Mouse (Mus musculus): ENCODE results near the gene Fgfr2.

Fgfr2 gene

DNA sequence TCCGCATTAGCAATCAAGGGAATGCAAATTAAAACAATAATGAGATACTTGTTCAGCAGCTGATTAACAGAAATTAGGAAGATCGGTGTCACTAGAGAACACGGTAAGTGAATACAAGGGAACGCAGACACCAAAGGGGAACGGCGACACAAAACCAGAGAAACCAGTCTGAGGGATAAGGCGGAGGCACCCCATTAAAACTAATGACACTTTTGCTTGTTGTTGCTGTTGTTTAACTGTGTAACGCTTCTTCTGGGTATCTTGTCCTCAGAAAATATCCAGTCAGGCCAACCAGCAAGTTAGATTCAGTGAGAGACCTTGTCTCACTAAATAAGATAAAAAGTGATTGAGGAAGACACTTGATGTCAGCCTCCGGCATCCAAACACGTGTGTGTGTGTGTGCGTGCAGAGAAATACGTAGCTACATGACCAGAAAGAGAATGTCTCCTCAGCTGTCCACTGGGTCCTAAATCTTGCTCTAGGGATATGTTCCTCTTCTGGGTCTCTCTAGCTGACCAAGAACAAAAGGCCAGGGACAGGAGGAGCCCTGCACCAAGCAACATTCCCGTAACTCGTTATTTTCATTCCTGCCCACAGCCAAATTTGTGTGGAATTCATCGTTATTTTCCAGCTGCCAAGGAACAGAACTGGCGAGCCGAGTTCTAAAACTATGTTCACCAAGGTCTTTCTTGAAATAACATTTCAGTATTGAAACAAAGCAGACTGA is 2901.3 kb downstream of the Fgfr2 start:
- DNase-seq (ENCODE audit: low read depth): no peak

GRCm38 (mm10) chr7:130220627-130221026 is 2902.5 kb downstream of the Fgfr2 start:
- DNase-seq (ENCODE audit: low read depth): no peak

DNA sequence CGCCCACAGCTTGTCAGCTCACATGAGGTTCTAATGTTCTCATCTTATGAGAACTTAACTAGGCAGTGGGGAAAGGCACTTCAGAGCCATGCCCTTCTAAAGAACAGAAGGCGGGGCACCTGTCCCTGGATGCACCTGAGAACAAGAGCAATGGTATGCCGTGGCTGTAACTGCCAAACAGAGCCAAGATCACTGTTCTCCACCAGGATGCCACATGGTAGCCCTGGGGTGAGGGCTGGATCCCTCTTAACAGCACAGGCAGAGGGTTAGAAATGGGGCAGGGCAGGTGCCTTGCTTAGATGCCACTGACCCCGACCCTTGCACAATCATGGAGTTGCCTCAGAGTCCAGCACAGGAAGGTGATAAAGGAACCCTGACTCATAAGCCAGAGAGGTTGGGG is 2903.3 kb downstream of the Fgfr2 start:
- DNase-seq (ENCODE audit: low read depth): no peak

- no peak for DNase-seq (ENCODE audit: low read depth)
Observed at GRCm38 (mm10) chr7:130216272-130216671, 2906.9 kb downstream of the Fgfr2 start.

DNA sequence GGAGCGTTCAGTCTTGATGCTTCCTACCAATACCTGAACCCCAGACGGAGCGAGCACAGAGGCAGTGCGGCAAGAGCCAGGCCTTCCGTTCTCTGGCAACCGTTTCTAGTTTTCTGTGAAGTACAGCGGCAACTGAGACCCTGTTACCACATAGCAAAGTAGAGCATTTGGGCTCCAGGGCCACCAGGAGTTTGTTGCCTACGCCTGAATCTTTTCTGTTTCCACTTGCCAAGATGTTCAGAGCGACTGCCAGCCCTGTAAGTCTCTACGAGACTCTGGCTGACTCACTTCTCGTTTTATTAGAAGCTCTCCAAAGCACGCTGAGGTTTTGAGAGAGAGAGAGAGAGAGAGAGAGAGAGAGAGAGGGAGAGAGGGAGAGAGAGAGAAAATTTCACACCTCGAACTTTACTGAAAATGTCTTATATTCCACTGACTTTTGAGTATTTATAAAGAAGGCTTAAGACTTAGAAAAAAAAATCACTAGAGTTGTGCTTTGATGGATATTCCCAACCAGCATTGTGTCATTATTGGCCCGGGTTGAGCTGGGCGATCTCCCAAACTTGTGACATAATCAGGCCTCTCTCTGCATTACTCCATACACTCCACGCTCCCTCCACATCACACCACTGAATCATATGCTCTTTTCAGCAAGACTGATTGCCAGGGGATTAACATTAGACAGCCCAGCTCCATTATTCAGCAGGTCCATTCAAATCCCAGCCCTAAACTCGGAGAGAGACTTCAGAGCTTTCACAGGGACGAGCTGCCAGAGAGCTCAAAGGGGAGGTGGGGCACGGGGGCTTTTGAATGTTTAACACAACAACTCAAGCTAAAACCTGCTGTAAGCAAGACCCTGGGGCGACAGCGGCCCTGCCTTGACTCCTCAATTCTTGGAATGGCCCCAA is 2907.6 kb downstream of the Fgfr2 start:
- no peak for DNase-seq (ENCODE audit: low read depth)

GRCm38 (mm10) chr7:130213156-130213555 is 2910.0 kb downstream of the Fgfr2 start:
- no peak for DNase-seq (ENCODE audit: low read depth)

- DNase-seq (ENCODE audit: low read depth): no peak
Observed at GRCm38 (mm10) chr7:130211411-130211810, 2911.7 kb downstream of the Fgfr2 start.

GRCm38 (mm10) chr7:130208601-130209000 is 2914.5 kb downstream of the Fgfr2 start:
- no peak for DNase-seq (ENCODE audit: low read depth)

GRCm38 (mm10) chr7:130206181-130206582 is 2917.0 kb downstream of the Fgfr2 start:
- no peak for DNase-seq (ENCODE audit: low read depth)

DNA sequence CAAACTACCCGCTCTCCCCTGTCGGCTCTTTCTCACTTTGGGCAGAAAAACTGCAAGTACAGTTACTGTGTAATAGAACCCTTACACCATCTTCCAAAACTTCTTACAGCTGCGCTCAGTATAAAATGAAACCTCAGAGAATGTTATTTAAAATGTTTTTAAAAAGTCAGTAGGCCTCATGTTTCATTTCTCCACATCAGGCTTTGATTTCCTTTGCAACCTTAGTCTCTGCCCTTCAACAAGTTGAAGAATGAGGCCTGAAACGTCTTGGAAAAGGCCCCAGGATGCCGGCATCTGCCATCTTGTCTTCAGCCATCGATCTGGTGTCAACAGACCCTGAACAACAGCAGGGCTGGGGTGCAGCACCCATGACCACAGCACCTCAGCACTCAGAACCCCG is 2918.0 kb downstream of the Fgfr2 start:
- DNase-seq (ENCODE audit: low read depth): no peak

GRCm38 (mm10) chr7:130201020-130201419 is 2922.1 kb downstream of the Fgfr2 start:
- DNase-seq (ENCODE audit: low read depth): no peak

DNA sequence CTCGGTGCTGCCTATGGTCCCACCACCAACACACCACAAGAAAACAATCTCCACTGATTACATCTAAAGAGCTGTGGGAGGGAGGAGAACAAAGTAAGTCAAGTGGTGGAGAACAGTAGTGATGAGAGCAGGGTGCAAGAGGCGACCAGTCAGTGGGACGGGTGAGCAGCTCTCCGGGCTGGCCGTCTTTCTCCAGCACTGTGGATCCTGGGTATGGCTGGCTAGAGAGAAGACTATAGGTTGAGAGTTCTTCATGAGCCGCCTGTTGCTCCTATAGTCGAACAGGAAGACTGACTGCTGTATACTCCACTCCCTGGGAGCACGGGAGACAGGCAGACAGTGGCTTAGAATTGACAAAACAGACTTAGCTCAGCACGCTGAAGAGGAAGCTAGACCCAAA is 2923.2 kb downstream of the Fgfr2 start:
- DNase-seq (ENCODE audit: low read depth): no peak

DNA sequence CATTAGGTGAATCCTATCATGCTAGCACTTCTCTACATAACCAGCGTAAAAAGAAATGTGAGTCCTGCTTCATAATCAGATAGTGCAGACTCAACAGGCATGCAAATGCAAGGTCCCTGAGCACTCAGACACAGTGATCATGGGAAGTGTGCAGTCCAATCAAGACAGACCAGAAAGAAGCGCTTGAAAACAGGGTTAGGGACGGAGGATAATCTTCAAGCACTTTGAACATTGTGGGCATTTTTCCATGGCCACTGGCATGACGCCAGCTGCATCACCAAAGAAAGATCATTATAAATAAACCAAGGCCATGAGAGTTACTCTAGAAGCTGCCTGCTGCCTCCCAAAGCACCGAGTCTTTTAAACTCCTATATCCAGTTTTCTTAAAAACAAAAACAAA is 2923.8 kb downstream of the Fgfr2 start:
- no peak for DNase-seq (ENCODE audit: low read depth)

DNA sequence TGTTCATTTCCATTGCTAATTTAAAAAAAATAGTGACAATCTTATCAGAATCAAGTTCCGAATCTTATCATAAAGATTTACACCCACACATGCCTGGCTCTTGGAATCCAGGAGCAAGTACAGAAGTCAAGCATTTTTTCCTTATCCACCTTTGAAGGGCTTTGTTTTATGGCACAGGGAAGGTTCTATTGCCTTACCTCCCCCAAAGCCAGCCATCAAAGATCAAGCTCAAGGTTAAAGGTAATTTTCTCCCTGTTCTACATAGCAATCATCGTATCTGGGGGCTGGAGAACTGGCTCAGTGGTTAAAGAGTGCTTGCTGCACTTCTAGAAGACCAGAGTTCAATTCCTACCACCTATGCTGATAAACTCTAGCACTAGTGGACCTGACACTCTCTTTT is 2928.1 kb downstream of the Fgfr2 start:
- no peak for DNase-seq (ENCODE audit: low read depth)

DNA sequence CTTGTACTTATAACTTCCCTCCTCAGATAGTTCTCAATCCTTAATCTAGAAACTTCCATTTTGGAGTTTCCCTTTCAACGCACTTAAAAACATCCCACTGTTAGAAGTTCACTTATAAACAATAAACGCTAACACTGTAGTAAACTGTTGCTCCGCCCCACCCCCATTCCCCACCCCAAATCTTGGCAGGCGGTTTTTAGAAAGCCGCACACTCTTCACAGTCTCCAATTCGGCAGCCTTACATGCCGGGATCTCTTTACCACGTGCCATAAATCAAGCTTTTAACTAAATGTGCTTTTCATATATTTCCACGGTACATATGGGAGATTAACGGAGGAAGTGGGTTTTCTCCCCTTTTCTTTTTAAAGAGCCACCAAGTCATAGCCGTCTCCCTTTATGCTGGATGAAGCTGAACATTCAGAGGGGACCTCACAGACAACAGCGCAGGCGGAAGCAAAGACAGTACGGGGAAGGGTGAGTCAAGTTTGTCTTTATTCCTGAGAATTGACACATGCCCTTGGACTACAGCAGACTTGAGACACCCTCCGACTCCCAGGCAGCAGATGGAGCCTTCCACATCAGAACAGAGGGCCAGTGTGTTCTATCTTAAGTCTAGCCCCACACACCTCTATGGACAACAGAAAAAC is 2932.7 kb downstream of the Fgfr2 start:
- no peak for DNase-seq (ENCODE audit: low read depth)

DNA sequence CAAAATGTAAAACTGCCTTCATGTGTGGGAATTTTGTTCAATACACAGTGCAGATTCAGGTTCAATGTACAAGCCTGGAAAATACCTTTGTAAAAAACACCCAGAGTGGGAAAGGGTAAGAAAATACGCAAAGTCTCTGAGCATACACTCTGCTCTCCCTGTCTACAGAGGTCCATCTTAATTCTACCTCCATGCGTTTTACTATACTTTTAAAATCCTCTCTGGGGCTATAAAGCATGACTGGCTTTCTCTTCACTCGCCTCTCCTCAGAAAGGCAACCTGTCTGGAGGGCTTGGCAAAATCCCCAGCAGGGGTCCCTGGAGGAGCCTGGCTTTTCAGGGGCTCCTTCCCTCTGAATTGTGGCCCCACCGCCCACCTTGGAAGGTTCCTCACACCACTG is 2933.2 kb downstream of the Fgfr2 start:
- DNase-seq (ENCODE audit: low read depth): no peak

DNA sequence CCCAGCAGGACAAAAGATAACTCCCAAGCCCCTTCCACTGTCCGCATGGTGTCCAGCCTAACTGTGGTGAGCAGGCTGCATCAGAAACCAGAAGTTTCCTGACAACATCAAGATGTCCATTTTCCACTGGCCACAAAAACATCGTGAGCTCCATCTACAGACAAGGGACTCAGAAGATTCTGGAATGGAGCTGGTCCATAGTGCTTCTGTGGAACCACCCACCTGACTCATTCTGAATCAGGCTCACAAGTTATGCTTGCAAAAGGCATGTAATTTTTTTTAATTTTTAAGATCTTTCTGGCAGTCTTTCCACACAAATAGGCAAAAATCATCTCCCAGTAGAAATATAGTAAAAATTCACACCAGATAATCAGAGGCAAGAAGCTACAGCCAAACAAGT is 2935.0 kb downstream of the Fgfr2 start:
- no peak for DNase-seq (ENCODE audit: low read depth)

DNA sequence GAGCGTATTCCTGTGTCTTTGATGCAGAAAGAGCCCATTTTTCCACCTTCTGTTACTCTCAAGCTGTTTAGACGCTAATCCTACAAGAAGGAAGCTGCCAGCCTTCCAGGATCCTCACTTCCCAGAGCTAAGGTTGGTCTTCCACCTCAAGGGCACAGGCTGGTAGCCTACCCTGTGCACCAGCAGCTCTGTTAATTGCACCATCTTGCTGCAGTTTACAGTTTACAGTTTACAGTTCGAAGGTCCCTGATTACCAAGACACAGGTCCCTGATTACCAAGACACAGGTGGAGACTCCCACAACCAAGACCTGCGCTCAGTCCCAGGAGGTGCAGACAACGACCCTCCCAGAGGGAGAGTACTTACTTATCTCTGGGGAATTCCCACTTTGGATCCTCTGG is 2938.3 kb downstream of the Fgfr2 start:
- DNase-seq (ENCODE audit: low read depth): no peak

- DNase-seq (ENCODE audit: low read depth): no peak
Observed at GRCm38 (mm10) chr7:130183960-130184359, 2939.2 kb downstream of the Fgfr2 start.

- no peak for DNase-seq (ENCODE audit: low read depth)
Observed at GRCm38 (mm10) chr7:130182551-130182950, 2940.6 kb downstream of the Fgfr2 start.

GRCm38 (mm10) chr7:130178991-130179390 is 2944.2 kb downstream of the Fgfr2 start:
- DNase-seq (ENCODE audit: low read depth): no peak

DNA sequence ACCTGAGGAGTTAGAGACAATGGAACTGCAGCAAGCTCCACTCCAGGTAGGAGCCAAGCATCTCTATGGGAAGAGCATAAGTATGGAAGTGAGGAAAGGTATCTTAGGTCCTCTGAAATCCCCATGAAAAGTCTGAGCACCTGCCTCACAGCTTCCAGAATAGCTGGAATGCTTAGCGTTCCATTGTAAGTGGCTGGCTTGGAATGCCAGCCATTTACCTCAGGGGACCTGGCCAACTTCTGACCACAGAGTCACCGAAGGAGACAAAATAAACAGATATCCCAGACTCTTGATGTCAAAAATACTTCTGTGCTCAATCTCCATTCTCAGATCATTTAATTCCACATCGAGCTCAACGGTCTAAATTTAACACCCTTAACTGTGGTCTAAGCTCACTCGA is 2946.1 kb downstream of the Fgfr2 start:
- DNase-seq (ENCODE audit: low read depth): no peak

DNA sequence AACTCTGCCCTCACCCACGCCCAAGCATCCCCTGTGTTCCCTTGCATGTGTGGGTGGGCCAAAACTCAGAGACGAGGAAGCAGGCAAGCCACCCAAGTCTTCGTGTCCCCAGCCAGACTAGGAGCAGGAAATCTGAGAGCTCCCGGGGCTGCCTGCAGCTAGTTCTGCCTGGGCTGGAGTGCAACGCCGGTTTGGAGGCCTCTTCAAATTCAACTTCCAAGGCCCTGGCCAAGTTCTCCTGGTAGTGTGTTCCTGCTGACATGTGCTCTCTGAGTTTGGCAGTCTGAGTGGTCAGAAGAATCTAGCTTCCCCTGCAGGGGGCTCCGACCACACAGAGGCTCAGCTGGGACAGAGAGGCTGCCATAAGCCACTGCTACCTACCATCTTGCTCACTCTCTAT is 2948.6 kb downstream of the Fgfr2 start:
- DNase-seq (ENCODE audit: low read depth): no peak
